Mouse (Mus musculus): Measurements from ENCODE around the gene Gria3. TPM values are rescaled to one million over a fixed set of nuclear protein-coding genes. Genes with fewer than 3 reads are reported as not detected.
A peak's percentile ranks its signal among the peaks of the same experiment; 100 is the strongest.

The Gria3 gene
- polyA plus RNA-seq, 1 experiment from 2014 or later, result 3.3 TPM

- no peak for DNase-seq (ENCODE audit: low spot score)
- ATAC-seq (replicated peaks; ENCODE audit: low FRiP score, low read depth), result no peak
- no peaks in the 10 kb centered on the region for H3K4me1 ChIP-seq (replicated peaks; ENCODE audit: insufficient read depth, low read length)
- 68% methylated on average over 2 of the region's 2 CpGs for WGBS
- no peaks in the 10 kb centered on the region for H3K27me3 ChIP-seq (ENCODE audit: insufficient read depth, low read length)
- TF ChIP-seq CTCF (IDR thresholded peaks at IDR 0.05; ENCODE audit: low read depth), result no peak
- H3K36me3 ChIP-seq (ENCODE audit: insufficient read depth, low read length), result no peaks in the 10 kb centered on the region
- H3K9ac ChIP-seq (ENCODE audit: low read depth, low read length), result no peak overlapping the region
- no peak overlapping the region for H3K4me3 ChIP-seq (replicated peaks; ENCODE audit: low read depth, low read length)
- no peak overlapping the region for H3K4me2 ChIP-seq (ENCODE audit: low read length)
- no peaks in the 10 kb centered on the region for H3K9me3 ChIP-seq (replicated peaks; ENCODE audit: low read length)
- no peak overlapping the region for H3K27ac ChIP-seq
Measured at GRCm38 (mm10) chrX:41535886-41536285, 135.2 kb downstream of the Gria3 start.

- H3K27me3 ChIP-seq (ENCODE audit: insufficient read depth, low read length), result no peaks in the 10 kb centered on the region
- no peak for TF ChIP-seq CTCF (IDR thresholded peaks at IDR 0.05; ENCODE audit: low read depth)
- no peak overlapping the region for H3K4me2 ChIP-seq (ENCODE audit: low read length)
- H3K4me1 ChIP-seq (replicated peaks; ENCODE audit: insufficient read depth, low read length), result no peaks in the 10 kb centered on the region
- H3K36me3 ChIP-seq (ENCODE audit: insufficient read depth, low read length), result no peaks in the 10 kb centered on the region
- H3K4me3 ChIP-seq (replicated peaks; ENCODE audit: low read depth, low read length), result no peak overlapping the region
- peak; percentile 2 for DNase-seq (ENCODE audit: low spot score)
- WGBS, result 64% methylated on average over 6 of the region's 6 CpGs
- H3K27ac ChIP-seq, result no peak overlapping the region
- H3K9me3 ChIP-seq (replicated peaks; ENCODE audit: low read length), result no peaks in the 10 kb centered on the region
- peak; percentile 72 for ATAC-seq (replicated peaks; ENCODE audit: low FRiP score, low read depth)
- no peak overlapping the region for H3K9ac ChIP-seq (ENCODE audit: low read depth, low read length)
Measured at GRCm38 (mm10) chrX:41562296-41563060, 161.8 kb downstream of the Gria3 start.

DNA sequence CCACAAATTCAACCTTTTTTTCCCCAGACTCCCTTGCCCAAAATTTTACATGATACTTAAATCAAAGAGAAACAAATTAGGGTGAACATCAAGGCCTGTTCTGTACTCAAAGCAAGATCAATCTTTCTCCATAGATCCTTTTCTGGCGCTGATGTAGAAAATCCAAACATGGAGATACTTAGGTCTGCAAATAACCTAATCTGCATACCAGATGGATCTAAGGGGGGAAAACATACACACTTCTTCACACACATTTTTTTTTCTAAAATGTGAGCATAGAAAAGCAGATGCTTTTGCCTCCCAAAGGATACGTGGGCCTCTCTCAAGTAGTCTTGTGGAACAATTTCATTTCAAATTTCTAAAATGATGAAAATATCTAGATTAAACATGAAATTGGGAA is 164.2 kb downstream of the Gria3 start:
- H3K9me3 ChIP-seq (replicated peaks; ENCODE audit: low read length), result no peaks in the 10 kb centered on the region
- 76% methylated on average over 2 of the region's 2 CpGs for WGBS
- ATAC-seq (replicated peaks; ENCODE audit: low FRiP score, low read depth), result no peak
- no peak overlapping the region for H3K27ac ChIP-seq
- H3K9ac ChIP-seq (ENCODE audit: low read depth, low read length), result no peak overlapping the region
- H3K36me3 ChIP-seq (ENCODE audit: insufficient read depth, low read length), result no peaks in the 10 kb centered on the region
- DNase-seq (ENCODE audit: low spot score), result no peak
- H3K4me2 ChIP-seq (ENCODE audit: low read length), result no peak overlapping the region
- no peak for TF ChIP-seq CTCF (IDR thresholded peaks at IDR 0.05; ENCODE audit: low read depth)
- H3K4me3 ChIP-seq (replicated peaks; ENCODE audit: low read depth, low read length), result no peak overlapping the region
- H3K27me3 ChIP-seq (ENCODE audit: insufficient read depth, low read length), result no peaks in the 10 kb centered on the region
- H3K4me1 ChIP-seq (replicated peaks; ENCODE audit: insufficient read depth, low read length), result no peaks in the 10 kb centered on the region

DNA sequence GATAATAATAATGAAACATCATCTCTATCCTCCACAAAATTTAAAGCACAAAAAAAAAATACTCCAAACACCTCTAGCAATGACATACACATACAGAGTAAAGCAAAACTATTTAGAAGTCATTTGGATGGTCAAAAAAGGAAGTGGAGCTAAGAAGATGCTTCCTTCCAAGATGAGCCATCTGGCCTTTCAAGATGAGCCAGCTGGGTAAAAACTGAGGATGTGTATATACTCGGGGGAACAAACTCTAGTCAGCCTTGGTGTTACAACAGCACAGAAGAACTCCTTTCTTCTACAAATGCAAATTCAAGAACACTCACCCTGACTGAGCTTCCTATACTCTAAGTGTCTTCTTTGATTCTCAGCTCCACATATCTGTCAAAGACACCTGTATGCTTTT is 172.4 kb downstream of the Gria3 start:
- no peak overlapping the region for H3K27ac ChIP-seq
- WGBS, result 57% methylated on average over 1 of the region's 1 CpGs
- ATAC-seq (replicated peaks; ENCODE audit: low FRiP score, low read depth) (no peak), DNase-seq (ENCODE audit: low spot score) (no peak)
- H3K4me1 ChIP-seq (replicated peaks; ENCODE audit: insufficient read depth, low read length), result no peaks in the 10 kb centered on the region
- H3K27me3 ChIP-seq (ENCODE audit: insufficient read depth, low read length), result no peaks in the 10 kb centered on the region
- no peaks in the 10 kb centered on the region for H3K36me3 ChIP-seq (ENCODE audit: insufficient read depth, low read length)
- TF ChIP-seq CTCF (IDR thresholded peaks at IDR 0.05; ENCODE audit: low read depth), result no peak
- H3K9ac ChIP-seq (ENCODE audit: low read depth, low read length), result no peak overlapping the region
- no peaks in the 10 kb centered on the region for H3K9me3 ChIP-seq (replicated peaks; ENCODE audit: low read length)
- no peak overlapping the region for H3K4me2 ChIP-seq (ENCODE audit: low read length)
- H3K4me3 ChIP-seq (replicated peaks; ENCODE audit: low read depth, low read length), result no peak overlapping the region

DNA sequence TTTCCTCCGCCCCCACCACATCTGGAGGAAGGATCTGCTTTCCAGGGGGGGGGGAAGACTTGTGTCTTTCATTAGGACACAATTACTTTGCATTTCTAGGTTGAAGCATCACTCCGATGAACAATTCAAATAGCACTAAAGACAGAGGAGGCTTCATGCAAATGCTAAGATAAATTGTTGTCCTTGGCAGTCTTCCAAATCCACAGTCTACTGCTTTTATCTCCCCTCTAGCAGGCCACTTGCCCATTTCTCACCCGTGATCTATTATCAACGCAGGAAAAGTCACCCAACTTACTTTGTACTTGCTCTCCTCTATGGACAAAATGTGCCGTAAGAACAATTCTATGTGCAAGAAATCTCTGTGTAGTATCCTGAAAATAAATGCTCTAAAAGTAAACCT is 178.1 kb downstream of the Gria3 start:
- ATAC-seq (replicated peaks; ENCODE audit: low FRiP score, low read depth) (no peak), DNase-seq (ENCODE audit: low spot score) (peak; percentile 13)
- 63% methylated on average over 5 of the region's 5 CpGs for WGBS
- TF ChIP-seq CTCF (IDR thresholded peaks at IDR 0.05; ENCODE audit: low read depth), result no peak
- Histone ChIP-seq H3K27ac (no peak overlapping the region), H3K9me3 (replicated peaks; ENCODE audit: low read length) (no peaks in the 10 kb centered on the region), H3K4me3 (replicated peaks; ENCODE audit: low read depth, low read length) (no peak overlapping the region), H3K4me1 (replicated peaks; ENCODE audit: insufficient read depth, low read length) (no peaks in the 10 kb centered on the region), H3K36me3 (ENCODE audit: insufficient read depth, low read length) (no peaks in the 10 kb centered on the region), H3K4me2 (ENCODE audit: low read length) (no peak overlapping the region), H3K27me3 (ENCODE audit: insufficient read depth, low read length) (no peaks in the 10 kb centered on the region), H3K9ac (ENCODE audit: low read depth, low read length) (no peak overlapping the region)

- Histone ChIP-seq H3K9ac (ENCODE audit: low read depth, low read length) (no peak overlapping the region), H3K27ac (no peak overlapping the region), H3K4me2 (ENCODE audit: low read length) (no peak overlapping the region), H3K4me3 (replicated peaks; ENCODE audit: low read depth, low read length) (no peak overlapping the region), H3K4me1 (replicated peaks; ENCODE audit: insufficient read depth, low read length) (no peaks in the 10 kb centered on the region), H3K27me3 (ENCODE audit: insufficient read depth, low read length) (no peaks in the 10 kb centered on the region), H3K36me3 (ENCODE audit: insufficient read depth, low read length) (no peaks in the 10 kb centered on the region), H3K9me3 (replicated peaks; ENCODE audit: low read length) (no peaks in the 10 kb centered on the region)
- 94% methylated on average over 3 of the region's 3 CpGs for WGBS
- DNase-seq (ENCODE audit: low spot score) (no peak), ATAC-seq (replicated peaks; ENCODE audit: low FRiP score, low read depth) (no peak)
- TF ChIP-seq CTCF (IDR thresholded peaks at IDR 0.05; ENCODE audit: low read depth), result no peak
Measured at GRCm38 (mm10) chrX:41587692-41588091, 187.0 kb downstream of the Gria3 start.

GRCm38 (mm10) chrX:41607181-41607580 is 206.5 kb downstream of the Gria3 start:
- DNase-seq (ENCODE audit: low spot score) (no peak), ATAC-seq (replicated peaks; ENCODE audit: low FRiP score, low read depth) (no peak)
- H3K36me3 ChIP-seq (ENCODE audit: insufficient read depth, low read length), result no peaks in the 10 kb centered on the region
- H3K9me3 ChIP-seq (replicated peaks; ENCODE audit: low read length), result no peaks in the 10 kb centered on the region
- WGBS, result 89% methylated on average over 1 of the region's 1 CpGs
- H3K27ac ChIP-seq, result no peak overlapping the region
- no peak overlapping the region for H3K4me3 ChIP-seq (replicated peaks; ENCODE audit: low read depth, low read length)
- no peak for TF ChIP-seq CTCF (IDR thresholded peaks at IDR 0.05; ENCODE audit: low read depth)
- H3K4me2 ChIP-seq (ENCODE audit: low read length), result no peak overlapping the region
- H3K9ac ChIP-seq (ENCODE audit: low read depth, low read length), result no peak overlapping the region
- no peaks in the 10 kb centered on the region for H3K4me1 ChIP-seq (replicated peaks; ENCODE audit: insufficient read depth, low read length)
- H3K27me3 ChIP-seq (ENCODE audit: insufficient read depth, low read length), result no peaks in the 10 kb centered on the region

All from kidney, postnatal 0 days (tissue).